Mouse (Mus musculus): ENCODE data around the gene Tmem243.
"Not testable (repeated sequence)": the region's sequence is repeated elsewhere in the genome, so short reads cannot be mapped to it uniquely, and the experiment has no call there.

Tmem243 gene

DNA sequence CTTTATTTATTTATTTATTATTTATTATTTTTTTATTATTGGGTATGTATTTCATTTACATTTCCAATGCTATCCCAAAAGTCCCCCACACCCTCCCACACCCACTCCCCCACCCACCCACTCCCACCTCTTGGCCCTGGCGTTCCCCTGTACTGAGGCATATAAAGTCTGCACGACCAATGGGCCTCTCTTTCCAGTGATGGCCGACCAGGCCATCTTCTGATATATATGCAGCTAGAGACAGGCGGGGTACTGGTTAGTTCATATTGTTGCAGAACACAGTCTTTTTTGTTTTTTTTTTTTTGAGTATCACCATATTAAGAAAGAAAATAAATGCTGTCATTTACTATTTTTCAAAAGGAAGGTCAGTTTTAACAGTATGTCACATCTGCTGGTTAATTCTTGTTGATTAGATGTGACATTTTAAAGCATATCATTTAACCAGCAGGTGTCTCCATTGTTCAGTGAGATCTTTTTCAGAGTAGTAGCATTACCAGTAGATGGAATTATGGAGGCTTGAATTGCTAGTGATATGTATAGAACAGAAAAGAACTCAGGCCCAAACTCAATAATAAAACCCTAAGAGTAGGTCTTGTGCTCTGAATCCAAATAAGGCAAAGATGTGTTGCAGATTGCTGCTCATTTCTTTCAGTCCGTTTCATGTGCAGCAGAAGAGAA lies 69.0 kb downstream of the Tmem243 start:
- not testable (repeated sequence) for DNase-seq (ENCODE audit: low spot score in 2 of 2)

DNA sequence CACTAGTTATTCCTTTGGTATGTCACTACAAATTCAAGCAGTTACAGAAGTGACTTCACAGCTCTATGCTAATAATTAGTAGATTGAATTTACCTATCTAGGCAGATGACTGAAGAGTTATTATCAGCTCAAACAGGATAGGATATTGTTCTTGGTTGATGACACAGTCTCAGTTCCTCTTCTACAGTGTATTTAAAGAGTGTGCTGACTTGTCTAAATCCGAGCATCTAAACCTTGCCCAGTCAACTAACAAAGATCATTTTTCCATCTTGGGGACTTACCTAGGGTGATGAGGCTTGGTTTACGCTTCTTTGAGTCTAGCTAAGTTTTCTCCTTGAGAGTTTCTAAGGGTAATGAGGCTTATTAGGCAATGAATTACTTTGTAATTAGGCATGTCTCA lies 72.8 kb downstream of the Tmem243 start:
- no peak for DNase-seq (ENCODE audit: low spot score in 2 of 2)

DNA sequence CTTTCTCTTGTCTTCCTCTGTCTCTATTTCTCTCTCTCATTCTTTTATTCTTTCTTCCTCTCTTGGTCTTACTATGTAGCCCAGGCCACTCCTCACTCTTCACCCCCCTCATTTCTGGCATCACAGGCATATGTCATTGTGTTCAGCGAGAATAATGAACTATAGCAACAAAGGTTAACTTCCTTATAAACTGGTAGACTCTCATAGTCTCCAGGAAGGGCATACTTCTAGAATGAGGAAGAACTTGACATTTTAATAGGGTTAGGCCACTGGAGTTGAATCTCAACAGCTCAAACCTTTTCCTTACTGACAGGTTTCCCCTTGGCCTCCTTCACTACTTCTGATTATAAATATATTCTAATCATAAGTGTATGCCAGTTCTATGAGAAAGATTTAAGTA lies 86.0 kb downstream of the Tmem243 start:
- no peak for DNase-seq (ENCODE audit: low spot score in 2 of 2)
